30 mouse cellular contexts compared by ENCODE assay signal in the genomic region with DNA sequence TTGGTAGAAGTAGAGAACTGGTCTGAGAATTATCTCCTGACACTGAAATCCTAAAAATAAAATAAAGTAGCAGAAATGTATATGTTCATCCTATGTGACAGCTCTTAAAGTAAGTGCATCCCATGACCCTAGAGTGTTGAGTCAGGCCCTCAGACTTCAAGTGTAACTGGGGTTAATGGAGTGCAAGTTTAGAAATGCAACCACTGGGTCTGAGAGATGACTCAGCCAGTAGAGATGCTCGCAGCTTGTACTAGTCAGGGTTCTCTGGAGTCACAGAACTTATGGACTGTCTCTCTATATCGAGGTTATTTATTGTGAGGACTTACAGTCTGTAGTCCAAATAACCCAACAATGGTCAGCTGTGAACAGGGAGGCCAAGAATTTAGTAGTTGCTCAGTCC. TPM values are rescaled to one million over a fixed set of nuclear protein-coding genes. Genes with fewer than 3 reads are reported as not detected.
A peak's percentile ranks its signal among the peaks of the same experiment; 100 is the strongest.
DNase-seq lines count a peak whose midpoint lies in the region; ATAC-seq and TF ChIP-seq lines count a peak whose summit lies in the region.
"Had no signal": no experiment of that assay in that cellular context is flagged by ENCODE, and none has a peak within 500 bp of the region (broad histone marks: within the 10 kb centered on the region; RNA-seq: fewer than 3 reads in every experiment).

No protein-coding gene starts in this region.

- H3K4me1 ChIP-seq in embryonic facial prominence, embryonic 10.5 days, result no peaks in the 10 kb centered on the region

- no peaks in the 10 kb centered on the region for H3K27me3 ChIP-seq in Patski
- H3K27me3 ChIP-seq in embryonic facial prominence, embryonic 10.5 days (replicated peaks; ENCODE audit: low read depth, poor library complexity, severe bottlenecking), result no peaks in the 10 kb centered on the region

- peak; percentile 27 for DNase-seq in heart, adult 11 months
- no peak for DNase-seq in heart, postnatal 25 days (ENCODE audit: low spot score)
- peak; percentile 51 for DNase-seq in 3T3-L1 (ENCODE audit: low read depth, low spot score)
- peak; percentile 25 for DNase-seq in NIH3T3 (ENCODE audit: low read depth)
- no peak for DNase-seq in Patski (ENCODE audit: low read depth, low spot score)
- DNase-seq in kidney, adult 9 months, result no peak
- DNase-seq in embryonic facial prominence, embryonic 10.5 days (ENCODE audit: low spot score), result no peak
- DNase-seq in left cerebral cortex, adult 8-10 months (ENCODE audit: low spot score in 2 of 2), result no peak
- DNase-seq: adrenal gland, adult 2 months; adrenal gland, adult 8-10 months; adrenal gland, postnatal 10 days; adrenal gland, postnatal 14 days; adrenal gland, postnatal 25 days; adrenal gland, postnatal 36 days; B cell, adult 2 months; cerebellum, adult 11 months; cerebellum, adult 11-12 months; cerebellum, adult 18-20 months; cerebellum, adult 2 months; cerebellum, adult 8-10 months had no signal

- CTCF ChIA-PET in Patski (lab: Charles Lee), result no interaction called here

- no peaks in the 10 kb centered on the region for H3K36me3 ChIP-seq in embryonic facial prominence, embryonic 10.5 days (replicated peaks)
- H3K36me3 ChIP-seq: G1E had no signal

- TF ChIP-seq CTCF in Patski (IDR thresholded peaks at IDR 0.05), result no peak

- H3K9me3 ChIP-seq in embryonic facial prominence, embryonic 10.5 days, result no peaks in the 10 kb centered on the region

- in situ Hi-C loops in Patski (cut with MboI; ENCODE audit: low pct_unique_long_range_greater_than_20kb), result loop anchor here (25.0 kb wide), 2 partner anchors 211 to 486 kb away; a partner anchor contains a TSS

- ATAC-seq in Patski, result peak; percentile 51
- ATAC-seq: activated CD4-positive, CD25-positive, alpha-beta regulatory T cell, adult 4 months; CD4-positive, CD25-positive, alpha-beta regulatory T cell, adult 4 months had no signal

- whole genome bisulfite sequencing in embryonic facial prominence, embryonic 10.5 days, result 71% methylated on average over 2 of the region's 2 CpGs

- H3K27ac ChIP-seq in embryonic facial prominence, embryonic 10.5 days (replicated peaks), result no peak overlapping the region

- H3K4me3 ChIP-seq in embryonic facial prominence, embryonic 10.5 days, result no peak overlapping the region

- intact Hi-C loops in heart, postnatal 25 days (cut with DNase I), result no loop called here

- POLR2A ChIA-PET in Patski (lab: Charles Lee), result no interaction called here

RNA-seq across cellular contexts. Expression of a gene that starts 3.8 kb away (rescaled TPM):
- not detected for total RNA-seq in heart, postnatal 25 days (2021)
- polyA plus RNA-seq in Patski (2021), result not detected
- polyA plus RNA-seq in embryonic facial prominence, embryonic 10.5 days (2016; fragmentation: Nextera tagmentation; extraction: Ambion mirVana), result not detected in 2 replicates
- not detected for total RNA-seq in left cerebral cortex, adult 8-10 months (2022)
- total RNA-seq: adrenal gland, adult 18-20 months; adrenal gland, adult 2 months; adrenal gland, adult 8-10 months; adrenal gland, postnatal 10 days; adrenal gland, postnatal 14 days; adrenal gland, postnatal 25 days; adrenal gland, postnatal 36 days; adrenal gland, postnatal 4 days; CH12.LX; ES-E14; G1E; MEL had no signal
- polyA plus RNA-seq: activated CD4-positive, CD25-positive, alpha-beta regulatory T cell, adult 4 months; adrenal gland, adult 2 months; brain, embryonic 14.5 days; C2C12; CD4-positive, CD25-positive, alpha-beta regulatory T cell, adult 4 months; cerebellum, adult 2 months; G1E had no signal

RNA-seq across cellular contexts. Expression of a gene that starts 7.4 kb away (rescaled TPM):
- 1 to 10 TPM; 1.6 TPM for total RNA-seq in heart, postnatal 25 days (2021)
- polyA plus RNA-seq in Patski (2021), result 9.1 TPM
- polyA plus RNA-seq in embryonic facial prominence, embryonic 10.5 days (2016; fragmentation: Nextera tagmentation; extraction: Ambion mirVana), result 7.8 and 8.6 TPM in 2 replicates
- 1 to 10 TPM; 9.1 to 9.7 (median 9.2) TPM for total RNA-seq in left cerebral cortex, adult 8-10 months (2022)
- total RNA-seq: CH12.LX, G1E, MEL had no signal
- polyA plus RNA-seq: activated CD4-positive, CD25-positive, alpha-beta regulatory T cell, adult 4 months; CD4-positive, CD25-positive, alpha-beta regulatory T cell, adult 4 months; G1E had no signal

RNA-seq across cellular contexts. Expression of a gene that starts 37.6 kb away (rescaled TPM):
- not detected for total RNA-seq in heart, postnatal 25 days (2021)
- not detected for polyA plus RNA-seq in Patski (2021)
- polyA plus RNA-seq in embryonic facial prominence, embryonic 10.5 days (2016; fragmentation: Nextera tagmentation; extraction: Ambion mirVana), result not detected in 2 replicates
- not detected for total RNA-seq in left cerebral cortex, adult 8-10 months (2022)
- total RNA-seq: CH12.LX, ES-E14, MEL had no signal
- polyA plus RNA-seq: brain, embryonic 14.5 days; C2C12; cerebellum, adult 2 months; G1E had no signal

RNA-seq across cellular contexts. Expression of a gene that starts 48.3 kb away (rescaled TPM):
- not detected for total RNA-seq in heart, postnatal 25 days (2021)
- not detected for polyA plus RNA-seq in Patski (2021)
- polyA plus RNA-seq in embryonic facial prominence, embryonic 10.5 days (2016; fragmentation: Nextera tagmentation; extraction: Ambion mirVana), result not detected in 2 replicates
- not detected for total RNA-seq in left cerebral cortex, adult 8-10 months (2022)
- total RNA-seq: adrenal gland, adult 18-20 months; adrenal gland, adult 2 months; adrenal gland, adult 8-10 months; adrenal gland, postnatal 10 days; adrenal gland, postnatal 14 days; adrenal gland, postnatal 25 days; adrenal gland, postnatal 36 days; adrenal gland, postnatal 4 days; CH12.LX; ES-E14; MEL had no signal
- polyA plus RNA-seq: activated CD4-positive, CD25-positive, alpha-beta regulatory T cell, adult 4 months; adrenal gland, adult 2 months; brain, embryonic 14.5 days; C2C12; CD4-positive, CD25-positive, alpha-beta regulatory T cell, adult 4 months; cerebellum, adult 2 months; G1E had no signal

Comparison
In these comparisons a context has a peak if more than half of its experiments do, and no peak if none do; other contexts are left out.
1. DNase-seq: peak in heart, adult 11 months (single experiment), 3T3-L1 (single experiment) and NIH3T3 (single experiment); none in heart, postnatal 25 days (single experiment), Patski (single experiment), kidney, adult 9 months (single experiment), embryonic facial prominence, embryonic 10.5 days (single experiment) and left cerebral cortex, adult 8-10 months (0 of 2).